Comparison of ENCODE assay signal across 8 mouse cellular contexts in the genomic region with DNA sequence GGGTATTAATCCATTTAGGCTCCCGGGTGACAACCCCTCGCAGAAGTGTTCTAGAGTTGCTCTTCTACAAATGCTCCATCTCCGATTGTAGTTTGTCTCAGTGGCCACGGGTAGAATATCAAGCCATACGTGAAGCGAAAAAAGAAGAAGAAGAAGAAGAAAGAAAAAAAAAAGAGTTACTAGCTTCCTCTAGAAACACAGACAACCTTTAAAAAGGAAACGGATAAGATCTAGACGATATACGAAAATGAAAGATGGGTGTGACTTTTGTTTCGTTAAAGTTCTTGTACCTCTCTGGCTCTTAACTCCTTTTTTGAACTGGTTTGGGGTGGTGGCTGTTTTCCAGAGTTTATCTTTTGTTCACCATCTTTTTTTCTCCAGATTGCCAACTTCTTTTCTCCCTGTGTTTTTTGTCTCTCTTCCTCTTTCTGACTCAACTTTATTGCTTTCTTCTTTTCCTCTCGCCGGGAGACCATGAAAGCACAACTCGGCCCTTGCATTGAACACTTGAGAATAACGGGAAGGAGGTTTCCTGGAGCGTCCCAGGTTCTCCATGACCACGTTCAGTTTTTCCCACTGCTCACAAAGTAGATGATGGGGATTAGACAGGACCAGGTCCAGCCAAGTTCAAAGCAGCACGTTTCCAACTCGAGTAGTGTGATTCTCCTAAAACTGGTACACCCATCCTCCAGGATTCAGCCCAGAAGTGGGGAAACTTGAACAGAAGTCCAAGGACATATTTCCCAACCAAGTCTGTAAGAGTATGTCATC. TPM values are rescaled to one million over a fixed set of nuclear protein-coding genes. Genes with fewer than 3 reads are reported as not detected.
DNase-seq lines count a peak whose midpoint lies in the region; ATAC-seq lines count a peak whose summit lies in the region.

No protein-coding gene starts in this region.

- peaks cover 13% of the 10 kb centered on the region for H3K27me3 ChIP-seq in hindbrain, embryonic 11.5 days (ENCODE audit: control insufficient read depth, insufficient read depth, low read length)

- peak; percentile 9 for DNase-seq in kidney, adult 9 months
- no peak for DNase-seq in kidney, adult 11 months
- peak; percentile 48 for DNase-seq in hindbrain, embryonic 11.5 days (ENCODE audit: low spot score)
- peak; percentile 10 for DNase-seq in lung, postnatal 10 days
- DNase-seq in thymus, postnatal 14 days = peak; percentile 13
- DNase-seq in right cerebral cortex, adult 18-20 months = no peak

- ATAC-seq in common myeloid progenitor, adult 5-6 weeks (replicated peaks; ENCODE audit: low read depth, poor library complexity, severe bottlenecking) = peak; percentile 3; the same call in 1 of the 2 replicates
- ATAC-seq in hindbrain, embryonic 11.5 days (ENCODE audit: low FRiP score) = no peak
- ATAC-seq in monocyte, adult 5-6 weeks (replicated peaks; ENCODE audit: insufficient number of reproducible peaks, low FRiP score, low TSS enrichment, poor library complexity, severe bottlenecking) = no peak

- H3K27ac ChIP-seq in hindbrain, embryonic 11.5 days (ENCODE audit: low read depth, low read length) = no peak overlapping the region

- peak overlapping the region; percentile 77 for H3K4me2 ChIP-seq in hindbrain, embryonic 11.5 days (replicated peaks; ENCODE audit: low read depth, low read length)

- H3K4me1 ChIP-seq in hindbrain, embryonic 11.5 days (replicated peaks; ENCODE audit: control insufficient read depth, insufficient read depth, low read length) = no peaks in the 10 kb centered on the region; the same call in 1 of the 2 replicates

- H3K9ac ChIP-seq in hindbrain, embryonic 11.5 days (ENCODE audit: low read depth, low read length) = peak overlapping the region; percentile 40; the same call in 1 of the 2 replicates

- no peaks in the 10 kb centered on the region for H3K36me3 ChIP-seq in hindbrain, embryonic 11.5 days (ENCODE audit: control insufficient read depth, insufficient read depth, low read length)

- no peaks in the 10 kb centered on the region for H3K9me3 ChIP-seq in hindbrain, embryonic 11.5 days (ENCODE audit: control insufficient read depth, low read length)

- 2% methylated on average over 18 of the region's 18 CpGs for WGBS in hindbrain, embryonic 11.5 days

- peak overlapping the region; percentile 89; the same call in 1 of the 2 replicates for H3K4me3 ChIP-seq in hindbrain, embryonic 11.5 days (ENCODE audit: low read depth, low read length)

RNA-seq across cellular contexts. Expression of gene Mllt3, which starts 1.4 kb away (rescaled TPM):
- total RNA-seq in common myeloid progenitor, adult 5-6 weeks (2017) = 30.6 and 31.7 TPM in 2 replicates
- polyA plus RNA-seq in hindbrain, embryonic 11.5 days (2014; fragmentation: Nextera tagmentation; extraction: Ambion mirVana) = 58.5 and 73.2 TPM in 2 replicates
- total RNA-seq in monocyte, adult 5-6 weeks (2017) = 13.2 to 52.2 TPM (median 41.9 TPM) in 3 replicates

RNA-seq across cellular contexts. Expression of gene Focad, which starts 59.9 kb away (rescaled TPM):
- 23.6 and 23.7 TPM in 2 replicates for total RNA-seq in common myeloid progenitor, adult 5-6 weeks (2017)
- polyA plus RNA-seq in hindbrain, embryonic 11.5 days (2014; fragmentation: Nextera tagmentation; extraction: Ambion mirVana) = 14.6 and 17.7 TPM in 2 replicates
- total RNA-seq in monocyte, adult 5-6 weeks (2017) = 2.1 to 5.7 TPM (median 4.9 TPM) in 3 replicates

Comparison
In these comparisons a context has a peak if more than half of its experiments do, and no peak if none do; other contexts are left out.
1. DNase-seq: peak in kidney, adult 9 months (single experiment), hindbrain, embryonic 11.5 days (single experiment), lung, postnatal 10 days (single experiment) and thymus, postnatal 14 days (single experiment); none in kidney, adult 11 months (single experiment) and right cerebral cortex, adult 18-20 months (single experiment).